Mouse (Mus musculus) heart, postnatal 25 days (tissue): ENCODE measurements around the gene Adgrg5. TPM values are rescaled to one million over a fixed set of nuclear protein-coding genes. Genes with fewer than 3 reads are reported as not detected.

Source experiments
- DNase-seq: peaks from one replicate; pipeline ENCODE4 v3.0.0; 2022; ENCODE audit warnings: low spot score
- intact Hi-C: fragments of 180-260 bp; cut with DNase I; formaldehyde crosslinking; loops from one replicate; pipeline ENCODE4 v1.15.1; 2025
- total RNA-seq, 2 experiments: library from RNA; stranded (reverse); gene quantifications; 2 replicates each; pipeline ENCODE4 v1.2.3; 2021

Adgrg5 gene
- under 1 TPM; 0.29 to 0.34 TPM for total RNA-seq

DNA sequence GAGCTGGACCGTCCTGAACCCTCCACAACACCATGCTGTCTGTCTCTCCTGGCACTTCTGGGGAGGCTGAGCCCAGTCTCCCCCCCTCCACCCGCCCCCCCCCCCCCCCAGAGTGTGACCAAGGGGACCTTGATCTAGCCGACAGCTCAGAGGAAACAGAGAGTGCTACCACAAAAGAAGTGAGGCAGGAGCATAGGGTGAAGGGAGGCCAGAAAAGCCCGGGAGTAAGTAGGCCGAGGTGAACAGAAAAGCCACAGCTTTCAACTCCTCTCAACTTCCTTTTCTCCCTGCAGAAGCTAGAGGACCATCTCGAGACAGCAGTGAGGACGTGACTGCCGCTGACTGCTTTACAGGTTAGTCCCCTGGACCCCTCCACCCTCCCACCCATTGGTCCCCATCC, at the start of gene Adgrg5:
Gene Adgrg5, plus strand, starts transcription at position 290 of the 400 bp plus-strand sequence.
- intact Hi-C loops, result no loop called here
- no peak for DNase-seq

DNA sequence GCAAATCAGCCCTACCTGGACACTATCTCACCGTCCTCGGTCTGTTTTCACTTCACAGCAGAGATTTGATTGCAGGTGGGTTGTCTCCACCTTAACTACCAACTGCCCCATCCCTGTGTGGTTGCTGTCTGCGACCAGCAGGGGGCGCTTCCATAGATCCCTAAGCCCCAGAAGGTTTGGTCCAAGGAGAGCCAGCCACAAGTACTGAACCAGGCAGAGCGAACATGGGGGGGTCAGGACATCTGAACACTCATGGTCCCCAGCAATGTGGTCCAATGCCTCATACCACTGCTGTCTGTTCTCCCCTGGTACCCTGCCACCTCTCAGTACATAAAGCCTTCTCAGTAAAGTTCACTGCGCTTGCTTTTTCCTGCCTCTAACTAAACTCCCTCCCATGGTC, 49.1 kb upstream of the Adgrg5 start:
- DNase-seq, result peak; percentile 54
- intact Hi-C loops, result loop anchor here (1.0 kb wide), 1 partner anchor 35 kb away; no protein-coding TSS in a partner anchor

GRCm38 (mm10) chr8:94875096-94875870, 48.2 kb upstream of the Adgrg5 start:
- intact Hi-C loops, result no loop called here
- no peak for DNase-seq

DNA sequence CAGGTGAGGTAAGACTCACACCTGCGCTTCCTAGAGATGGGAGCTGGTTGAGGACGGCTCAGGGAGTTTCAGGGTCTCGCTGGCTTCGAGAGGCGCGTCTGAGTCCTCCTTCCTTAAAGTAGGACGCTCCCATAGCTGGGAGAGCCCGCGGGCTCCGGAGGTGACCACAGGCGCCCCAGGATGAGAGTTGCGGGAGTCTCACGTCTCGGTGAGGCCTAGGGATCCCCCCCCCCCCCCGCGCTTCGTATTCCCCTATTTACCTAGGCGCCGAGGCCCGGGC, 47.7 kb upstream of the Adgrg5 start:
- intact Hi-C loops, result no loop called here
- DNase-seq, result no peak

- intact Hi-C loops, result no loop called here
- peak; percentile 64 for DNase-seq
These were observed 47.2 kb upstream of the Adgrg5 start, which contains the start of gene Dok4 for GRCm38 (mm10) chr8:94876197-94876730. TSS of gene Dok4 (minus strand) at chr8:94876330.

DNA sequence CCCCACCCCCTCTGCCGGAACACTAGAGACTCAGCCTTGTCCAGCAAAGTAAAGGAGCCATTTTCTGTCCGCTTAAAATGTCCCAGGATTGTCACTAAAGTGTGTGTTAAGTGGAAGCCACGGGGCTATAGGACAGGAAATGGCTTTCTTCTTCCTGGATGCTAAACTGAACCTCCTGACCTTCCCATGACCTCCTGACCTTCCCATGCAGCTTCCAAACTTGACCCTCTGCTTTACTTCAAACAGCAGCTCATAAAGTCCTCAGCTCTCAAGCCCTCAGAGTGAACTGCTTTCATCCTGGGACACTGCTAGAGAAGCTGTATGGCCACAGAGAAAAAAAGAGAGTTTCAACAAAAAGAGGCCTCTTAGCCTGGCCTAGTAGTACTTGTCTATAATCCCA, 46.7 kb upstream of the Adgrg5 start:
- intact Hi-C loops, result no loop called here
- no peak for DNase-seq

GRCm38 (mm10) chr8:94880742-94881141, 42.8 kb upstream of the Adgrg5 start:
- intact Hi-C loops, result no loop called here
- no peak for DNase-seq

DNA sequence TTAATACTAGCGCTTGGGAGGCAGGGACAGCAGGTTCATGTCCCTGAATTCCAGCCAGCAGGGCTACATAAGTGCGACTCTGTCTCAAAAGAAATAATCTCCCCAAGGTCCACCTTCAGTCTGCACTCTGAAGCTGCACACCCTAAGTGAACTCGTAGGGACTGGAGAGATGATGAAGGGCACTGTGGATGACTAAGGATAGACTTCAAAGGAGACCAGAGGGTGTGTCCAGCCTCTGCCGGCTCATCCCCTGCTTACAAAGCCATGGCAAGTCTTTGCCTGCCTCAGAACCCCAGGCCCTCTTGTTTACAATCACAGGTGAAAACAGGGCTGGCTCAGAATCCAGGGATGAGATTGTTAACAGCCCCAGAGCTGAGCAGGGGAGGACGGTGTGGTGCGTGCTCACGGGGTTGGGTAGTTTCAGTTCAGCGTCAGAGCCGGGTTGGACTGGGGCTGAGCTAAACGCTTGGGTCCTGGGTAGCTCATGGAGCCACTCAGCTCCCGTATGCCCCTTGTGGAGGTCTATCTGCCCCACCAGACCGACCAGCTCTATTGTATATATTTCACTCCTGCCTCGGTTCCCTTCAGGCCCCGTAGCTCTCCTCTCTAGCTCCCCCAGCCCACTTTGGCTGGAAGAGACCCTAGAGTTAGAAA, 35.0 kb upstream of the Adgrg5 start:
- intact Hi-C loops, result no loop called here
- no peak for DNase-seq

GRCm38 (mm10) chr8:94892917-94893316, 30.6 kb upstream of the Adgrg5 start:
- no peak for DNase-seq
- intact Hi-C loops, result no loop called here

DNA sequence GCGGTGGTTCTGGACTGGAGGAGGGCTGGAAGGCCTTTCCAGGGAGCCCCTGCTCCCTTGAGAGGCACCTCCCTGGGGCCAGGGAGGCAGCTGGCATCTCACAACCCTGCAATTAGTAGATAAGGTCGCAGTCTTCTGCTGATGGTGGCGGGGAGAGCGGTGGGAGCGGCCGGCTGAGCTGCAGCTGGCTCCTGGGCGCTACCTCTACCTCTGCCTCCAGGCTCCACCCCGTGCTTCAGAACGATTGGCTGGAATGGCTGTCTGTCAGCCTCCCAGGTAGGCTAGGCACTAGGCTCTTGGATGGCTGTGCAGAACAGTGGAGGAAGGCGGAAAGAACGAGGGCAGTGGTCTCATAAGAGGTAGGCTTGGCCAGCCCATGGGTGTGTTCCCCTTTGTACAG, 24.2 kb upstream of the Adgrg5 start:
- DNase-seq, result no peak
- intact Hi-C loops, result no loop called here

- no peak for DNase-seq
- intact Hi-C loops, result no loop called here
These were observed 22.9 kb upstream of the Adgrg5 start for GRCm38 (mm10) chr8:94900617-94901016.

- intact Hi-C loops, result no loop called here
- no peak for DNase-seq
These were observed 22.5 kb upstream of the Adgrg5 start for GRCm38 (mm10) chr8:94901031-94901430.

GRCm38 (mm10) chr8:94903709-94904108, 19.8 kb upstream of the Adgrg5 start:
- DNase-seq, result no peak
- intact Hi-C loops, result no loop called here

DNA sequence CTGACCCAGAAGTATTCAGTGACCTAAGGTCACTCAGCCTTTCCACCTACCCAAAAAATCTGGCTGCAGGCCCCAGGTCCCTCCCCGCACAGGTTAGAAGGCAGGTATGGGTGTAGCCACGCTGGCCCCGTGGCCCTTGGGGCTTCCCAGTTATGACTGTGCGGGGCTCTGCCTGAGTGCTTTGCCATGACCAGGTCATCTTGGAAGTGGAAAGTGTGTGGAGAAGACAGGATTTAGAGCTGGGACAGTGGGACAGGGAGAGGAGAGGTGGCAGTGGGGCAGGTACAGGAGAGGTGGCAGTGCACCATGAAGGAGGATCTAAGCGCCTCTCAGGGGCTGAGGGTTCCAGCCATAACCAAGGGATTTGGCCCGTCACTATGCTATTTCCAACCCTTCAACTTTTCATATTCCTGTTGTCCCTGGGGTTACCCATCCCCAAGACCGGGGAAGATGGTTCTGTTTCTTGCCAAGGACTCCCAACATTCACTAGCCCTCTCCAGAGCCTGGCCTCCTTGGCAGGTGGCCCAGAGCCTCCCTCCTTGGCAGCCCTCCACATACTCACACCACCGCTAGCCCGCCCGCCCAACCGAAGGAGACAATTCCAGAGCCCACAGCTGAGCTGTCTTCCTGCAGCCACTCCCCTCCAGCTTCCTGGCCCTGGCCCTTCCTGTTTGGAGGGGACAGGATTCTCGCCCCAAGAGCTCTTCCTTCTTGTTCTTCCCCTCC, 18.9 kb upstream of the Adgrg5 start:
- intact Hi-C loops, result loop anchor here (1.0 to 5.0 kb wide), 2 partner anchors 33 to 197 kb away; no protein-coding TSS in a partner anchor
- peak; percentile 83 for DNase-seq

DNA sequence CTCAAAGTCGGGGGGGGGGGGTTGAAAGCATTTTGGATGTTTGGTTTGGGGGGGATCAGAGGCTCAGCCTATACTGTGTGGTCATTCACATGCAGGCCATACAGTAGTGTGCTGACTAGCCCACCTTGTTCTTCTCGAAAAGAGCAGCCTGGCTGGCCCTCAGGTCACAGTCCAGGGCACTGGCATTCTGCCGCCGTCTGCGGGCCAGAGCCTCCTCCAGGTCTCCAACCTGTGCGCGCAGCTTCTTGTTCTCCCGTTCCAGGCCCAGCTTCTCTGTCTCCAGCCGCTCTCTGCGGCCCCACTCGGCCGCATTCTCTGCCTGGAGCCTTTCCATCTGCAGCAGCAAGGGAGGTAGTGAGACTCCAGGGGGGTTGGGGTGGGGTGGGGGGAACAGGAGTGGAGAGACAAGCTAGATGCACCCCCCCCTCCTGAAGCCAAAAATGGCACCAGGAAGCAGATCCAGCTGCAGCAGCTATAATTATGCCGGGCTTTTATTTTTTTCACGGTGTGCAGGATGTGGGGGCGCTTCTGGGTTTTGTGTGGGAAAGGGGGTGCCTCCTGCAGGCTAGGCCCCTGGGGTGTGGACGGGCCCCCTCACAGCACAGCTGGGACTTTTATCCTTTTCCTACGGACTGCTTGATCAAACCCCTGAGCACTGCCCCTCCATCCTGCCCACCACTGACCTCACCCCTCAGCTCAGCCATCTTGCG, 15.7 kb upstream of the Adgrg5 start:
- no peak for DNase-seq
- intact Hi-C loops, result loop anchor here (2.0 to 5.0 kb wide), 3 partner anchors 85 to 200 kb away; no protein-coding TSS in a partner anchor

DNA sequence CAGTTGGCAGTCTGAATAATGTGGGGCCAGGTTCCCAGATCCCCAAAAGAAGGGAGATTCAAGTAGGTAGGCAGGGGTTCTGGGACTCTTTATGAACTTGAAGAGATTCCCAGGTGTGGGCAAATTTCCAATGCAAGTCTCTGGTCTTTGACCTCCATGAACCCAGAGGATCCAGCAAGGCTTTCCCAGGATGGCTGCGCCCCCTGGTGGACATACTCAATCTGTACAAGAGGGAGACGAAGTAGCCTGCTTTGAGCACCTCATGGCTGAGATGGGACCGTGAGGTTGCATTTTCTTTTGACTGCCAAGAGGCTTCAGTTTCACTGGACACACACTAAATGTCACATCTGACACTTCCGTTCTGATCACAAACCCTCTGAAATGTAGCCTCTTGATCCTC, 14.6 kb upstream of the Adgrg5 start:
- DNase-seq, result peak; percentile 63
- intact Hi-C loops, result loop anchor here (1.0 to 5.0 kb wide), 4 partner anchors 35 to 202 kb away; no protein-coding TSS in a partner anchor

DNA sequence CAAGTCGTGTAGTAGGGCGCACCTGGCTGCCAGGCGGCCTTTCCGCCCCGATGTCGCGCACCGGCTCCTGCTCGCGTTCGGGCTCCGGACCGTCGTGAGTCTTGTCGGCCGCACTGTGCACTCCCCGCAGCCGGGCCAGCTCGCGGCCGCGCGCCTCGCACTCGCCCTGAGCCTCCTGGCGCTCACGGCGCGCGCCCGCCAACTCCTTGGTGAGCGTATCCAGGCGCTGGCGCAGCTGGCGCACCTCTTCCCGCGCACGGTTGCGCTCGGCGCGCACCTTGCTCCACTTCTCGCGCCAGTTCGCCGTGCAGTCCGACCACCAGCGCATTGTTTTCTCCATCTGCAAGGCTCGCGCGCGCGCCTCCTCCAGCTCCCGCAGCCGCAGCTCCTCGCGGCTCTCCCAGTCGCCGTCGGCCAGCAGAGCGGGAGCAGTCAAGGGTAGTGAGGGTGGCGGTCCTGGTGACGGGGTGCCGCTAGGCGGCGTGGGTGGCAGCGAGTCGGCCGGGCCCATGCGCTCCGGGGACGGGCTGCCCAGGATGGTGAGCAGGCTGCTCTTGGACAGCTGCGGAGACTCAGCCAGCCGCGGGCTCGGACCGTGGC, 10.3 kb upstream of the Adgrg5 start:
- DNase-seq, result no peak
- intact Hi-C loops, result no loop called here

DNA sequence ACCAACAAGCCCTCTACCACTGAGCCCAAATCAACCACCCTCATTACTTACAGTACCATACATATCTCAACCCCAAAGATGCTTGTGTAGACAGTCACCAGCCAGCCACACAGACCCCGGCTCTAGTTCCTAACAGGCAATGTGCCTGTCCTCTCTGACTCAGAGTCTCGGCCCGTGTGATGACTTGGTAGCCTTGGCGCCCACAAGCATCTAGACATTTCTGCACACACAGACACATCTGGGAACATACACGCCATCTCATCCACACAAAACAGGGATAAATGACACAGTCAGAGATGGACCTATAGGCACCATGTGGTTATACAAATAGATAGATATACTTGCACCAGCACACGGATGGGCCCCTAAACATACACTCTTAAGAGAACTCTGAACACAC, 9.2 kb upstream of the Adgrg5 start:
- intact Hi-C loops, result no loop called here
- DNase-seq, result no peak

- intact Hi-C loops, result no loop called here
- no peak for DNase-seq
These were observed 8.8 kb upstream of the Adgrg5 start for GRCm38 (mm10) chr8:94914701-94915101.
